Mouse (Mus musculus) lung, postnatal 0 days (tissue): ENCODE results near the gene Hck.

Experiments
- CTCF ChIP-seq: IDR thresholded peaks from 2 replicates; pipeline ENCODE4 v1.5.1; 2016; ENCODE audit warnings: antibody characterized with exemption, mild to moderate bottlenecking
- EP300 ChIP-seq: IDR thresholded peaks from 2 replicates; pipeline ENCODE4 v1.6.1; 2016; ENCODE audit warnings: antibody characterized with exemption, mild to moderate bottlenecking, control low read depth

DNA sequence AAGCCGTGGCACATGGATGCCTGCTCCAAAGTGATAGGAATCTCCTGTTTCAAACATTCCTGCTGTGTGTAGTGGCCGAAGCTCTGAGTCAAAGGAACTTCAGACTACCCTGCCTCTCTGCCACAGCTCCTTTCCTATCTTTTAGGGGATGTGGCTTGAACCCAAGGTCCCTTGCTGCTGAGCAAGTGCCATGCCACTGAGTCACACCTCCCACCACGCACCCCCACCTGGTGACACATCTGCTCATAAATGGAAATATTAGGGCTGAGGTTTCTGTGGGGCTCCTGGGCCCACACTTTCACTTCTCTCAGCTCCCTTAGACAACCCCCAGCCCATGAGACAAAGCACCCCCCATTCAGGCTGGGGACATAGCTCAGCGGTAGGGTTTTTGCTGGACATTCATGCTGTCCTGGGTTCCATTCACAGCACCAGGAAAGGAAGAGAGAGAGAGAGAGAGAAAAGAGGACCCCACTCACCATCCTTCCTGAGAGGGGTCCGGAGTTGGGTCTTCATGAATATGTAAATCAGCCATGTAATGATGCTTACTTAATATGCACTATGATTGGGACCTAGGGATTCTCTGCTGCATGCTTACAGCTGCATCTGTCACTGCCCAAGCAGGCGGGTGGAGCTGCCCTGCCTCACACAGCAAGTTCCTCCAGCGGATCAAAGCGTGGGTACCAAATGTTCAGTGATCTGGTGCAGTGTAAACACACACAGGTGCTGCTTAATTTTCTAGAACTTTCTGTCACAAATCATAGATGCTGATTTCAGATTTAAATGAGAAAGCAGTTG, 13.8 kb downstream of the Hck start:
- no peak for TF ChIP-seq CTCF
- no peak for TF ChIP-seq EP300
